Mouse (Mus musculus) stomach, postnatal 0 days (tissue): ENCODE data around the gene Susd1. TPM values are rescaled to one million over a fixed set of nuclear protein-coding genes. Genes with fewer than 3 reads are reported as not detected.

ENCODE experiments used
- ATAC-seq: fragments of 200-750 bp; cut with Nextera tagmentation; 2 replicates; pipeline ENCODE4 v1.8.0; 2017; ENCODE audit not compliant: low FRiP score, low TSS enrichment
- DNase-seq: peaks from one replicate; pipeline ENCODE4 v3.0.0-alpha.2; 2016; ENCODE audit warnings: low spot score
- H3K27ac ChIP-seq: fragments of 300-500 bp; sonication (generic); replicated peaks from 2 replicates; pipeline ENCODE4 v1.5.1; 2014; ENCODE audit warnings: mild to moderate bottlenecking, control low read depth
- H3K27me3 ChIP-seq: fragments of 300-500 bp; sonication (generic); 2 replicates; pipeline ENCODE4 v1.6.1; 2014; ENCODE audit warnings: low read length; ENCODE audit not compliant: control insufficient read depth, insufficient read depth
- H3K36me3 ChIP-seq: fragments of 300-500 bp; sonication (generic); 2 replicates; pipeline ENCODE4 v1.6.1; 2014; ENCODE audit warnings: low read length, mixed read lengths; ENCODE audit not compliant: control insufficient read depth, insufficient read depth
- H3K4me1 ChIP-seq: fragments of 300-500 bp; sonication (generic); replicated peaks from 2 replicates; pipeline ENCODE4 v1.6.1; 2014; ENCODE audit warnings: antibody characterized with exemption; ENCODE audit not compliant: control insufficient read depth, insufficient read depth
- H3K4me2 ChIP-seq: fragments of 300-500 bp; sonication (generic); replicated peaks from 2 replicates; pipeline ENCODE4 v1.6.1; 2014; ENCODE audit warnings: low read depth, mild to moderate bottlenecking, control low read depth, moderate library complexity
- H3K4me3 ChIP-seq: fragments of 300-500 bp; sonication (generic); 2 replicates; pipeline ENCODE4 v1.5.1; 2014; ENCODE audit warnings: low read depth, low read length, control low read depth
- H3K9ac ChIP-seq: fragments of 300-500 bp; sonication (generic); 2 replicates; pipeline ENCODE4 v1.6.1; 2014; ENCODE audit warnings: mild to moderate bottlenecking, low read length, control low read depth, mixed read lengths
- H3K9me3 ChIP-seq: fragments of 300-500 bp; sonication (generic); 2 replicates; pipeline ENCODE4 v1.6.1; 2016; ENCODE audit warnings: low read length; ENCODE audit not compliant: control insufficient read depth
- CTCF ChIP-seq: IDR thresholded peaks from 2 replicates; pipeline ENCODE4 v1.5.1; 2016; ENCODE audit warnings: antibody characterized with exemption, low read depth, mild to moderate bottlenecking, moderate library complexity
- EP300 ChIP-seq: optimal IDR thresholded peaks from 2 replicates; pipeline ENCODE3; 2016; ENCODE audit warnings: antibody characterized with exemption
- WGBS: fragments of 180-500 bp; shearing (Covaris S2); extraction: QIAGEN DNeasy Blood & Tissue Kit; methylation state at CpG from one replicate; pipeline ENCODE4 v1.1.7; 2014; 5-methylcytosine and 5-hydroxymethylcytosine counted together
- polyA plus RNA-seq: library from polyadenylated mRNA; unstranded; fragments of >200 nt; fragmentation: Nextera tagmentation; extraction: Ambion mirVana; gene quantifications from 2 replicates; pipeline ENCODE4 v1.2.1, GENCODE M21; 2015

Susd1 gene
- polyA plus RNA-seq, 1 experiment from 2014 or later, result 3.2 TPM

GRCm38 (mm10) chr4:59394155-59394554 is 44.3 kb downstream of the Susd1 start:
- WGBS, result 91% methylated on average over 2 of the region's 2 CpGs
- no peak for TF ChIP-seq EP300
- no peak for TF ChIP-seq CTCF

GRCm38 (mm10) chr4:59388447-59389030 is 49.9 kb downstream of the Susd1 start:
- ATAC-seq (peak; percentile 48; the same call in 1 of the 2 replicates), DNase-seq (no peak)
- no peaks in the 10 kb centered on the region for H3K4me1 ChIP-seq
- no peaks in the 10 kb centered on the region for H3K36me3 ChIP-seq
- no peaks in the 10 kb centered on the region for H3K27me3 ChIP-seq
- H3K9ac ChIP-seq, result no peak overlapping the region; the same call in 1 of the 2 replicates
- WGBS, result 33% methylated on average over 13 of the region's 13 CpGs
- peak; percentile 44 for TF ChIP-seq CTCF
- TF ChIP-seq EP300, result no peak
- no peak overlapping the region for H3K27ac ChIP-seq
- H3K4me2 ChIP-seq, result no peak overlapping the region
- no peaks in the 10 kb centered on the region for H3K9me3 ChIP-seq
- no peak overlapping the region for H3K4me3 ChIP-seq

More at GRCm38 (mm10) chr4:59394155-59394554, 44.3 kb downstream of the Susd1 start:
- Histone ChIP-seq H3K4me2 (no peak overlapping the region), H3K4me1 (no peaks in the 10 kb centered on the region), H3K4me3 (no peak overlapping the region), H3K9me3 (no peaks in the 10 kb centered on the region), H3K27ac (no peak overlapping the region), H3K9ac (no peak overlapping the region), H3K36me3 (no peaks in the 10 kb centered on the region), H3K27me3 (no peaks in the 10 kb centered on the region)
- ATAC-seq (no peak), DNase-seq (no peak)

- DNase-seq, result no peak
- Histone ChIP-seq H3K4me1 (no peaks in the 10 kb centered on the region), H3K4me2 (peak overlapping the region; percentile 20), H3K27ac (peak overlapping the region; percentile 73), H3K9ac (no peak overlapping the region), H3K36me3 (no peaks in the 10 kb centered on the region), H3K4me3 (no peak overlapping the region), H3K9me3 (no peaks in the 10 kb centered on the region), H3K27me3 (no peaks in the 10 kb centered on the region)
- TF ChIP-seq CTCF, result no peak
- no peak for TF ChIP-seq EP300
- peak; percentile 76 for ATAC-seq
- WGBS, result 39% methylated on average over 13 of the region's 13 CpGs
Measured at GRCm38 (mm10) chr4:59387387-59388210, 50.8 kb downstream of the Susd1 start.

GRCm38 (mm10) chr4:59385254-59385895 is 53.1 kb downstream of the Susd1 start:
- no peak overlapping the region for H3K9ac ChIP-seq
- no peak for TF ChIP-seq EP300
- no peak for TF ChIP-seq CTCF

GRCm38 (mm10) chr4:59383791-59384190 is 54.6 kb downstream of the Susd1 start:
- Histone ChIP-seq H3K9me3 (no peaks in the 10 kb centered on the region), H3K27me3 (no peaks in the 10 kb centered on the region), H3K4me3 (no peak overlapping the region), H3K4me1 (no peaks in the 10 kb centered on the region), H3K4me2 (no peak overlapping the region), H3K36me3 (no peaks in the 10 kb centered on the region), H3K27ac (no peak overlapping the region), H3K9ac (no peak overlapping the region)
- no peak for DNase-seq
- WGBS, result 83% methylated on average over 3 of the region's 3 CpGs
- no peak for ATAC-seq
- TF ChIP-seq CTCF (no peak), EP300 (no peak)

More at GRCm38 (mm10) chr4:59385254-59385895, 53.1 kb downstream of the Susd1 start:
- H3K27me3 ChIP-seq, result no peaks in the 10 kb centered on the region
- WGBS, result 83% methylated on average over 10 of the region's 10 CpGs
- H3K36me3 ChIP-seq, result no peaks in the 10 kb centered on the region
- no peaks in the 10 kb centered on the region for H3K4me1 ChIP-seq
- no peak overlapping the region for H3K27ac ChIP-seq
- no peaks in the 10 kb centered on the region for H3K9me3 ChIP-seq
- no peak overlapping the region for H3K4me3 ChIP-seq
- no peak overlapping the region for H3K4me2 ChIP-seq
- DNase-seq, result no peak
- no peak for ATAC-seq

- Histone ChIP-seq H3K27ac (no peak overlapping the region), H3K9me3 (no peaks in the 10 kb centered on the region), H3K27me3 (no peaks in the 10 kb centered on the region), H3K36me3 (no peaks in the 10 kb centered on the region), H3K4me2 (no peak overlapping the region; the same call in 1 of the 2 replicates), H3K9ac (no peak overlapping the region), H3K4me3 (no peak overlapping the region), H3K4me1 (no peaks in the 10 kb centered on the region)
- peak; percentile 33 for TF ChIP-seq CTCF
- TF ChIP-seq EP300, result no peak
- no peak for DNase-seq
- 47% methylated on average over 12 of the region's 12 CpGs for WGBS
- ATAC-seq, result no peak
Measured at GRCm38 (mm10) chr4:59382131-59382530, 56.3 kb downstream of the Susd1 start.
